Mouse (Mus musculus): ENCODE results near the gene Prpf39. TPM values are rescaled to one million over a fixed set of nuclear protein-coding genes. Genes with fewer than 3 reads are reported as not detected.

The Prpf39 gene
- polyA plus RNA-seq, 1 experiment: 59.0 TPM

- TF ChIP-seq CTCF (IDR thresholded peaks at IDR 0.05; ENCODE audit: low read depth, low read length): no peak
- TF ChIP-seq POLR2A (IDR thresholded peaks at IDR 0.05; ENCODE audit: borderline replicate concordance, low read depth, low read length): no peak
- H3K27ac ChIP-seq (ENCODE audit: insufficient read depth, low read depth, low read length): peak overlapping the region; percentile 30
- H3K4me3 ChIP-seq (ENCODE audit: insufficient read depth, low read length): no peak overlapping the region
Measured at GRCm38 (mm10) chr12:65111503-65111902, 75.4 kb downstream of the Prpf39 start.

DNA sequence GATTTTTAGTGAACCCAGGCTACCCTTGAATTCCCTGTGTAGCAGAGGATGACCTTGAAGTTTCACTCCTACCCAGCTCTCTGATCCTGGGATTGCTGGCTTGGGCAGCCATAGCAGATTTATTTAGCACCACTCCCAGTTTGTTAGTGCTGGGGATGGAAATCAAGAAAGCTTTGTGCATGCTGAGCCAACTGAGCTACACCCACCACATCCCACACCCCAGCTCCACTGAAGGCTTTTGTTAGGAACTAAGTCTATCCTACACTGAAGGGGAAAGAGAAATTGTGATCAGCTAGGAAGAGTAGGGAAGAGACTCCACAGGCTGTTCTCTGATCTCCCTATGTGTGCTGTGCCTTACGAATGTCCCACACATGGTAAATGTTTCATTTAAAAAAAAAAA, 76.7 kb downstream of the Prpf39 start:
- Histone ChIP-seq H3K4me3 (ENCODE audit: insufficient read depth, low read length) (no peak overlapping the region), H3K27ac (ENCODE audit: insufficient read depth, low read depth, low read length) (no peak overlapping the region), H3K4me1 (ENCODE audit: control insufficient read depth, insufficient read depth, low read length) (peaks cover 12% of the 10 kb centered on the region)
- TF ChIP-seq CTCF (IDR thresholded peaks at IDR 0.05; ENCODE audit: low read depth, low read length) (no peak), POLR2A (IDR thresholded peaks at IDR 0.05; ENCODE audit: borderline replicate concordance, low read depth, low read length) (no peak)

More at GRCm38 (mm10) chr12:65111503-65111902, 75.4 kb downstream of the Prpf39 start:
- H3K4me1 ChIP-seq (ENCODE audit: control insufficient read depth, insufficient read depth, low read length): peaks cover 12% of the 10 kb centered on the region

Other genes starting within 250 kb of the Prpf39 start
- 1.4 and 1.6 TPM in 2 replicates for gene Gm527, start 118.4 kb upstream of the Prpf39 start, polyA plus RNA-seq (2012; ENCODE audit: insufficient read depth, insufficient read length, missing spikeins)
- 15.8 and 17.3 TPM in 2 replicates for gene Klhl28, start 70.8 kb upstream of the Prpf39 start, polyA plus RNA-seq (2012; ENCODE audit: insufficient read depth, insufficient read length, missing spikeins)
- gene Togaram1, start 70.5 kb upstream of the Prpf39 start, polyA plus RNA-seq (2012; ENCODE audit: insufficient read depth, insufficient read length, missing spikeins): 15.2 and 20.5 TPM in 2 replicates
- gene Fkbp3, start 37.7 kb downstream of the Prpf39 start, polyA plus RNA-seq (2012; ENCODE audit: insufficient read depth, insufficient read length, missing spikeins): 62.2 and 74.3 TPM in 2 replicates
- 7.0 and 7.6 TPM in 2 replicates for gene Fancm, start 39.3 kb downstream of the Prpf39 start, polyA plus RNA-seq (2012; ENCODE audit: insufficient read depth, insufficient read length, missing spikeins)
- 23.8 and 24.1 TPM in 2 replicates for gene Mis18bp1, start 136.3 kb downstream of the Prpf39 start, polyA plus RNA-seq (2012; ENCODE audit: insufficient read depth, insufficient read length, missing spikeins)
- 0.63 TPM in 1 of 2 replicates, not detected in the other for gene Wdr20rt, start 189.2 kb downstream of the Prpf39 start, polyA plus RNA-seq (2012; ENCODE audit: insufficient read depth, insufficient read length, missing spikeins)